Mouse (Mus musculus) cerebellum, adult 11 months (tissue): ENCODE measurements around the gene Cdh26.

Source experiments
- DNase-seq: peaks from one replicate; pipeline ENCODE4 v3.0.0; 2022

Cdh26 gene

GRCm38 (mm10) chr2:178430231-178430630, at the start of gene Cdh26:
Gene Cdh26 (plus strand): TSS chr2:178430531.
- no peak for DNase-seq

- DNase-seq: no peak
Observed at GRCm38 (mm10) chr2:178407053-178407815, 23.1 kb upstream of the Cdh26 start, which contains the start of gene Sycp2. Gene Sycp2 (minus strand): TSS chr2:178407685.

- no peak for DNase-seq
Observed at GRCm38 (mm10) chr2:178409024-178409423, 21.3 kb upstream of the Cdh26 start.

GRCm38 (mm10) chr2:178410286-178410685, 20.0 kb upstream of the Cdh26 start:
- no peak for DNase-seq

- DNase-seq: no peak
Observed at GRCm38 (mm10) chr2:178412598-178412997, 17.7 kb upstream of the Cdh26 start.

GRCm38 (mm10) chr2:178413081-178413480, 17.2 kb upstream of the Cdh26 start:
- no peak for DNase-seq

GRCm38 (mm10) chr2:178413481-178414260, 16.7 kb upstream of the Cdh26 start:
- DNase-seq: peak; percentile 26

- peak; percentile 25 for DNase-seq
Observed at GRCm38 (mm10) chr2:178414261-178415149, 15.8 kb upstream of the Cdh26 start, which contains the start of the genes Ppp1r3d and Fam217b. Gene Ppp1r3d (minus strand): TSS chr2:178414472. Gene Fam217b (plus strand): TSS chr2:178414524.

GRCm38 (mm10) chr2:178415150-178415448, 15.2 kb upstream of the Cdh26 start:
- no peak for DNase-seq

GRCm38 (mm10) chr2:178416427-178416826, 13.9 kb upstream of the Cdh26 start:
- DNase-seq: no peak

- no peak for DNase-seq
Observed at GRCm38 (mm10) chr2:178416970-178417369, 13.4 kb upstream of the Cdh26 start.

- DNase-seq: no peak
Observed at GRCm38 (mm10) chr2:178420576-178420975, 9.8 kb upstream of the Cdh26 start.

- no peak for DNase-seq
Observed at GRCm38 (mm10) chr2:178421603-178422002, 8.7 kb upstream of the Cdh26 start.

- DNase-seq: no peak
Observed at GRCm38 (mm10) chr2:178422186-178422585, 8.1 kb upstream of the Cdh26 start.

- no peak for DNase-seq
Observed at GRCm38 (mm10) chr2:178423223-178423622, 7.1 kb upstream of the Cdh26 start.

GRCm38 (mm10) chr2:178426229-178426628, 4.1 kb upstream of the Cdh26 start:
- DNase-seq: no peak

GRCm38 (mm10) chr2:178427181-178427580, 3.1 kb upstream of the Cdh26 start:
- no peak for DNase-seq

GRCm38 (mm10) chr2:178428183-178428582, 2.1 kb upstream of the Cdh26 start:
- no peak for DNase-seq

- no peak for DNase-seq
Observed at GRCm38 (mm10) chr2:178428676-178429075, 1.7 kb upstream of the Cdh26 start.

GRCm38 (mm10) chr2:178429426-178429825, 905 bp upstream of the Cdh26 start:
- DNase-seq: no peak

- DNase-seq: no peak
Observed at GRCm38 (mm10) chr2:178433495-178433894, 3.2 kb downstream of the Cdh26 start.

GRCm38 (mm10) chr2:178433903-178434302, 3.6 kb downstream of the Cdh26 start:
- DNase-seq: no peak

- no peak for DNase-seq
Observed at GRCm38 (mm10) chr2:178437311-178437710, 7.0 kb downstream of the Cdh26 start.
